Mouse (Mus musculus) hematopoietic stem cell, adult 5-6 weeks (primary cell): Measurements from ENCODE around the gene Cd34. TPM values are rescaled to one million over a fixed set of nuclear protein-coding genes. Genes with fewer than 3 reads are reported as not detected.

ENCODE experiments used
- ATAC-seq, 2 experiments: fragments of 125-278 bp in 1 of 2; replicated peaks in 1 of 2; 2 replicates each; pipeline ENCODE4 v1.8.0; 2016 to 2017; ENCODE audit warnings: inconsistent platforms in 2 of 2, mild to moderate bottlenecking in 2 of 2, moderate number of reproducible peaks in 2 of 2, low read depth in 1 of 2, moderate TSS enrichment in 1 of 2; ENCODE audit not compliant: low FRiP score in 2 of 2, poor library complexity in 2 of 2, severe bottlenecking in 2 of 2, insufficient read depth in 1 of 2, low TSS enrichment in 1 of 2
- total RNA-seq: library from RNA; stranded (forward); fragments of 172-1452, 232-1000 nt; gene quantifications from 2 replicates; pipeline ENCODE4 v1.2.3, GENCODE M21; 2017

The Cd34 gene
- total RNA-seq, 1 experiment from 2014 or later: 809 TPM

DNA sequence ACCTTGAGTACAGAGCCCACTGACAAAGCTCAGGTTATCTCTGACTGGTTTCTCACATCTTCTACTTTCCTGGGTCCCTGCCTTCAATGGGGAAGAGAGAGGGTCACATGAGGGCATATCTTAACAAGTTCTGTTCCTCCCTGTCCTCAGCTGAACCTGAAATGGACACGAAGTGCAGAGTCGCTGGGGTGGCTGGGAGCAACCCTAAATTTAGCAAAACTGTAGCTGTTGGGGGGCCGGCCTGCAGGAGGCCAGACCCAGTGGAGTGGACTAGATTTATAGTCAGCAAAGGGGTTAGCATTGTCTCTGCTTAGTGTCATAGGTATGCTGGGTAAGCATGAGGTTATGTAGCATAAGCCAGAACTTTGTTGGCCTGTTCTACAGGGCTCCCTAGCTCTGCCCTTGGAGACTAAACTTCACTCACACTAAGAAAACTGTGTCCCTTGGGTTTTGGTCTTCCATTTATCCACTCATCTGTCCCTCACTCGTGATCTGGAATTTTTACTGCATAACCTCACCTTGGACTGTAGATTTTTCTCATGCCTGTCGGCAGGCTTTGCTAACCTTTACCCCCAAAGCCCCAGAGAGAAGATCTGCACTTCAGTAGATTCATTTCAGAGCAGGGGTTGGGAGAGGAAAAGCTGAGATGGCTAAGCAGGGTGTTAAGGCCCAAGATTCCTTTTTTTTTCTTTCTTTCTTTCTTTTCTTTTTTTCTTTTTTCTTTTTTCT lies 54.1 kb downstream of the Cd34 start:
- no peak; a peak in 1 of 4 replicates for ATAC-seq

DNA sequence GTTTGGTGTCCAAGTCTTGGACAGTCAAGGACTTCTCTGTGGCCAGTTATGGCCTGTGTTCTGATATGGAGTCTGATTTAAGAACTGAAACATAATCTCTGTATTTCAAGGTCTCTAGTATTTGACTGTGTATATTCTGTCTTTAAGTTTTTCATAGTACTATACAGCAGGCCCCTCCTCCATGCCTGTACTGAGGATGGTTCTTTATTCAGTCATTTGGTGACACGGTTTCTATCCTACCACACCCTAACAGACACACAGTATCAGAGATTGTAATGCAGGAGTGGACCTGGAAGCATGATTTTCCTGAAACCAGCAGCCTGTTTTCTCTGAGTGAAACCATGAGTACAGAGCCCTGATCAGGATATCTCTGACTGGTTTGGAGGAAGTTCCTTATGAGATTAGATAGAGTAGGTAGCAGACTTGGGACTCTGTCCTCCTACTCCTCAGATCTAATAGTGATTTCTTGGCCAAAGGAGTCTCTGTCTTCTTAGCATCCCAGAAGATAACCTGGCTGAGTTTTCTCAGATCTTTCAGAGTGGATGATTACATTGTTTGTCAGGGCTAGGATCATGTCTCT lies 54.9 kb downstream of the Cd34 start:
- no peak for ATAC-seq

DNA sequence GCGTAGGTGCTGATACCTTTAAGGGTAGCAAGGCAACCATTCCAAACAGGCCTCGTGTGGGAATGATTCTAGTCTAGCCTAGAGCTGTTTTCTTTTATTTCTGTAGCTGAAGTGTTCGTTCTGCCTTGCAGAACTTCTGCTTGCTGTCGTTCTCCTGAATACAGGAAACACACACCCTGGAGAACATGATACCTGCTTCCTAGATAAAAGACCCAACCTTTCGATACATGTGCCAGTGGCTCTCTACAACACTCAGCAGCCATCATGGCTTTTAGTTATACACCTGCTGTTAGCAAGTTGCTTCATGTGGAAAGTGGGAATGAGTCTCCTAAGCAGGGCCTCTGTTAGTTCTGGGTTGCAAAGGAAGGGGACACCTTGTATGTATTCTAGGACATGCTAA lies 55.6 kb downstream of the Cd34 start:
- ATAC-seq: no peak

DNA sequence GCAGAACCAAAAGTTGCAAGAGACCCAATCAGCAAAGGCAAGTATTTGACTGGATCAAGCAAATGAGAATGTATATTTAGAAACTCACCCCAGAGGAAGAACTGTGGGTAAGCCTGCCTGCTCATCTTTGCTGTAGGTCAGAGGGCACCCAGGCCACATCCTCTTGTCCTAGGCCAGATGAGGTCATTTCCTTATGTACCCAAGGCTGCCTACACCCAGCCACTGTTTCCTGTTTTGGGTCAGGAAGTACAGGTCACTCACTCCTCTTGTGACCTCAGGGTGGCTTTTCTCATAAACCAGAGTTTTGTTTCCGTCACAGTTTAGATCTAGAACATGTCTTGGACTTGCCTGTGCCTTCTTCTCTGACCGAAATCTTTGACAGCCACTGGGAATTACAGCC lies 56.6 kb downstream of the Cd34 start:
- ATAC-seq: peak; percentile 93 to 94

DNA sequence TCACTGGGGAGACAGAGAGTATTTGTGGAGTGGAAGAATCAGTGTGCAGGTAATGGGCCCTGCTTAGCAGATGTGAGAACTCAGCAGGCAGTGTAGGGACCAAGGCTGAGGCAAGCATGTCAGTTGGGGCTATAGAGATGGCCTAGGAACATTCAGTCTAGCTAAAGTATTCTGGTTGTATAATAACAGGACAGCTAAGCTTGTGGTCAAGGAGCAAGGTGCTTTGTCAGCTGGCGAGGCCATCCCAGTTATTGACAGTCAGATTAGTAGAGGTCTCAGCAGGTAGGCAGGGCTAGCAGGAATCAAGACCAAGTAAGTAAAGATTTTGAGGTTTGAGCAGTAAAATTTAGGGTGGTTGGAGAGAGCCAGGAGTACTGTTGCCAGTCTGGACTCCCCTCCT lies 59.8 kb downstream of the Cd34 start:
- no peak for ATAC-seq

DNA sequence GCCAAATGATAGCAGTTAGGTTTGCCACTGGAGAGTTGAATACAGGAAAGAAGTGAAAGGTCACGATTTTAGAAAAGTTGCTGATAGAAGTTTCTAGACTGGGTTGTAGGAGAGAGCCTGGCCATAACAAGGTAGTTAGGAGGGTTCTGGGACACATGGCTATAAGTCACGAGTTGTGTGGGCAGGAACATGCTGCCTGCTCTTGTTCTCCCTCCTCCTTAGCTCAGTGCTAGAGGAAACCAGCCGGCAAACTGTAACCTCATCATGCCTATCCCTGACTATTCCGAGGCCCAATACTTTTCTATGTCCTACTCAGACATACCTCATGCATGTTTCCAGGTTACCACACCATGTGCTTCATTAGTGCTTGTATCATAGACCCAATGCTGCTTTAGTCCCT lies 64.7 kb downstream of the Cd34 start:
- ATAC-seq: no peak

DNA sequence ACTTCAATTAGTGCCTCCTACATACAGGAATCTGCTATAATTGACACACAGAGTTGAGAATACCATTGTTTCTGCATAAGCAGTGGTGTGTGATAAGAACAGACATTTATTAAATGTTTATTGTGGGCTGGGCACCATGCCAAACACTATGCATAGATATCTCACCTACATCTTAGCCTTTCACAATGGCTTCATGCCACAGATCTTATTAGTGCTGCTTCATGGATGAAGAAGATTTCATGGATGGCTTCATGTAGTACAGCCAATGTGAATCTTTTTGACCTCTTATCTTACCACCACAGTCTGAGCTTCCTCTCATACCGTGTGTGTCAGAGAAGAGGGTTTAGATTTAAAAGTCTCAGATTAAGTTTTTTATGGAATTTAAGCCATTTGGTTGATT lies 65.6 kb downstream of the Cd34 start:
- no peak for ATAC-seq

DNA sequence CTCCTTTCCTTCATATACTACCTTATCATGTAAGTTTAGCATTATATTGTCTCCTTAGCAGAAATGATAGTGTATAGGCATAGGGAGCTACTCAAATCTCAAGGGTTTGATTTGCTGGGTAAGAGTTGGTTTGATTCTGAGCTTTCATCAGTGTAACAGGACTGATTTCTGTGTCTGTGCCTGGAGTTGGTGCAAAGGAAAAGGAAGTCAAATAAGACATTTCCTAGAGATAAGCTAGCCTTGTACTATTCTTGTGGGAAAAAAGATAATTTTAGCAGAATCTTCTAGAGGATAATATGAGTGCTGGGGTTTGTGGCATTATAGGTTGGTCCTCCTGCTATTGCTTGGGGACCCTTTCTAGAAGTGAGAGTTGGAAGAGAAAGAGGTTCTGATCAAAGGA lies 67.6 kb downstream of the Cd34 start:
- no peak for ATAC-seq

Other genes starting within 250 kb of the Cd34 start
- 1.2 and 3.0 TPM in 2 replicates for gene Cd46, start 153.4 kb downstream of the Cd34 start, total RNA-seq
- 140 and 162 TPM in 2 replicates for gene Cr1l, start 192.8 kb downstream of the Cd34 start, total RNA-seq
- 3.4 TPM in 1 of 2 replicates, not detected in the other for gene Cr2, start 237.9 kb downstream of the Cd34 start, total RNA-seq